Mouse (Mus musculus): ENCODE results near the gene Swap70. TPM values are rescaled to one million over a fixed set of nuclear protein-coding genes. Genes with fewer than 3 reads are reported as not detected.
"Not testable (repeated sequence)": the region's sequence is repeated elsewhere in the genome, so short reads cannot be mapped to it uniquely, and the experiment has no call there.

Gene Swap70
- polyA plus RNA-seq, 1 experiment from 2014 or later: 7.4 TPM

- H3K4me1 ChIP-seq (ENCODE audit: control insufficient read depth, low read depth, low read length): peaks cover 4% of the 10 kb centered on the region
- no peak for ATAC-seq (ENCODE audit: low read depth)
- H3K4me2 ChIP-seq (ENCODE audit: low read depth, low read length): no peak overlapping the region
- H3K27me3 ChIP-seq (ENCODE audit: control insufficient read depth, insufficient read depth, low read depth, low read length): no peaks in the 10 kb centered on the region
- WGBS (ENCODE audit: insufficient replicate concordance): 71% methylated on average over 5 of the region's 5 CpGs
- no peaks in the 10 kb centered on the region for H3K9me3 ChIP-seq (replicated peaks; ENCODE audit: control insufficient read depth, low read length)
- H3K36me3 ChIP-seq (ENCODE audit: control insufficient read depth, insufficient read depth): no peaks in the 10 kb centered on the region; the same call in 1 of the 2 replicates
- no peak overlapping the region for H3K4me3 ChIP-seq (ENCODE audit: low read depth, low read length)
- no peak overlapping the region for H3K27ac ChIP-seq (ENCODE audit: low read length)
- H3K9ac ChIP-seq (ENCODE audit: low read depth, low read length): no peak overlapping the region
Measured at GRCm38 (mm10) chr7:110226484-110226883, 5.0 kb downstream of the Swap70 start.

GRCm38 (mm10) chr7:110229967-110230366 lies 8.5 kb downstream of the Swap70 start:
- Histone ChIP-seq H3K4me2 (ENCODE audit: low read depth, low read length) (no peak overlapping the region), H3K36me3 (ENCODE audit: control insufficient read depth, insufficient read depth) (no peaks in the 10 kb centered on the region; the same call in 1 of the 2 replicates), H3K4me1 (ENCODE audit: control insufficient read depth, low read depth, low read length) (no peaks in the 10 kb centered on the region), H3K9ac (ENCODE audit: low read depth, low read length) (no peak overlapping the region), H3K4me3 (ENCODE audit: low read depth, low read length) (no peak overlapping the region), H3K27me3 (ENCODE audit: control insufficient read depth, insufficient read depth, low read depth, low read length) (no peaks in the 10 kb centered on the region), H3K9me3 (replicated peaks; ENCODE audit: control insufficient read depth, low read length) (no peaks in the 10 kb centered on the region), H3K27ac (ENCODE audit: low read length) (no peak overlapping the region)
- no peak for ATAC-seq (ENCODE audit: low read depth)
- WGBS (ENCODE audit: insufficient replicate concordance): 39% methylated on average over 6 of the region's 6 CpGs

GRCm38 (mm10) chr7:110231127-110231526 lies 9.6 kb downstream of the Swap70 start:
- H3K4me2 ChIP-seq (ENCODE audit: low read depth, low read length); H3K9ac ChIP-seq (ENCODE audit: low read depth, low read length); H3K36me3 ChIP-seq (ENCODE audit: control insufficient read depth, insufficient read depth); H3K27me3 ChIP-seq (ENCODE audit: control insufficient read depth, insufficient read depth, low read depth, low read length); H3K27ac ChIP-seq (ENCODE audit: low read length); H3K4me1 ChIP-seq (ENCODE audit: control insufficient read depth, low read depth, low read length); H3K9me3 ChIP-seq (replicated peaks; ENCODE audit: control insufficient read depth, low read length); H3K4me3 ChIP-seq (ENCODE audit: low read depth, low read length); ATAC-seq (ENCODE audit: low read depth): not testable (repeated sequence)
- WGBS (ENCODE audit: insufficient replicate concordance): 83% methylated on average over 9 of the region's 10 CpGs

- Histone ChIP-seq H3K4me3 (ENCODE audit: low read depth, low read length) (no peak overlapping the region), H3K36me3 (ENCODE audit: control insufficient read depth, insufficient read depth) (no peaks in the 10 kb centered on the region), H3K9me3 (replicated peaks; ENCODE audit: control insufficient read depth, low read length) (no peaks in the 10 kb centered on the region), H3K9ac (ENCODE audit: low read depth, low read length) (no peak overlapping the region), H3K27me3 (ENCODE audit: control insufficient read depth, insufficient read depth, low read depth, low read length) (no peaks in the 10 kb centered on the region), H3K4me1 (ENCODE audit: control insufficient read depth, low read depth, low read length) (no peaks in the 10 kb centered on the region), H3K27ac (ENCODE audit: low read length) (no peak overlapping the region), H3K4me2 (ENCODE audit: low read depth, low read length) (no peak overlapping the region)
- WGBS (ENCODE audit: insufficient replicate concordance): 25% methylated on average over 4 of the region's 4 CpGs
- ATAC-seq (ENCODE audit: low read depth): no peak
Measured at GRCm38 (mm10) chr7:110236085-110236484, 14.6 kb downstream of the Swap70 start.

- ATAC-seq (ENCODE audit: low read depth): no peak
- Histone ChIP-seq H3K36me3 (ENCODE audit: control insufficient read depth, insufficient read depth) (no peaks in the 10 kb centered on the region), H3K9me3 (replicated peaks; ENCODE audit: control insufficient read depth, low read length) (no peaks in the 10 kb centered on the region), H3K27ac (ENCODE audit: low read length) (no peak overlapping the region), H3K4me3 (ENCODE audit: low read depth, low read length) (no peak overlapping the region), H3K4me1 (ENCODE audit: control insufficient read depth, low read depth, low read length) (no peaks in the 10 kb centered on the region), H3K4me2 (ENCODE audit: low read depth, low read length) (no peak overlapping the region), H3K27me3 (ENCODE audit: control insufficient read depth, insufficient read depth, low read depth, low read length) (no peaks in the 10 kb centered on the region), H3K9ac (ENCODE audit: low read depth, low read length) (no peak overlapping the region)
- 22% methylated on average over 3 of the region's 3 CpGs for WGBS (ENCODE audit: insufficient replicate concordance)
Measured at GRCm38 (mm10) chr7:110237451-110237836, 15.9 kb downstream of the Swap70 start.

- Histone ChIP-seq H3K27me3 (ENCODE audit: control insufficient read depth, insufficient read depth, low read depth, low read length) (no peaks in the 10 kb centered on the region), H3K9me3 (replicated peaks; ENCODE audit: control insufficient read depth, low read length) (no peaks in the 10 kb centered on the region), H3K36me3 (ENCODE audit: control insufficient read depth, insufficient read depth) (no peaks in the 10 kb centered on the region), H3K4me1 (ENCODE audit: control insufficient read depth, low read depth, low read length) (no peaks in the 10 kb centered on the region), H3K4me3 (ENCODE audit: low read depth, low read length) (no peak overlapping the region), H3K9ac (ENCODE audit: low read depth, low read length) (no peak overlapping the region), H3K27ac (ENCODE audit: low read length) (no peak overlapping the region), H3K4me2 (ENCODE audit: low read depth, low read length) (no peak overlapping the region)
- 48% methylated on average over 2 of the region's 2 CpGs for WGBS (ENCODE audit: insufficient replicate concordance)
- no peak for ATAC-seq (ENCODE audit: low read depth)
Measured at GRCm38 (mm10) chr7:110237837-110238451, 16.4 kb downstream of the Swap70 start.

- no peak for ATAC-seq (ENCODE audit: low read depth)
- H3K4me3 ChIP-seq (ENCODE audit: low read depth, low read length): no peak overlapping the region
- no peaks in the 10 kb centered on the region for H3K9me3 ChIP-seq (replicated peaks; ENCODE audit: control insufficient read depth, low read length)
- 68% methylated on average over 4 of the region's 4 CpGs for WGBS (ENCODE audit: insufficient replicate concordance)
- H3K4me1 ChIP-seq (ENCODE audit: control insufficient read depth, low read depth, low read length): no peaks in the 10 kb centered on the region
- H3K4me2 ChIP-seq (ENCODE audit: low read depth, low read length): no peak overlapping the region
- H3K36me3 ChIP-seq (ENCODE audit: control insufficient read depth, insufficient read depth): no peaks in the 10 kb centered on the region
- no peaks in the 10 kb centered on the region for H3K27me3 ChIP-seq (ENCODE audit: control insufficient read depth, insufficient read depth, low read depth, low read length)
- no peak overlapping the region for H3K27ac ChIP-seq (ENCODE audit: low read length)
- H3K9ac ChIP-seq (ENCODE audit: low read depth, low read length): no peak overlapping the region
Measured at GRCm38 (mm10) chr7:110239590-110239989, 18.1 kb downstream of the Swap70 start.

- H3K4me3 ChIP-seq (ENCODE audit: low read depth, low read length): no peak overlapping the region
- no peaks in the 10 kb centered on the region for H3K9me3 ChIP-seq (replicated peaks; ENCODE audit: control insufficient read depth, low read length)
- H3K9ac ChIP-seq (ENCODE audit: low read depth, low read length): no peak overlapping the region
- no peak overlapping the region for H3K27ac ChIP-seq (ENCODE audit: low read length)
- H3K4me2 ChIP-seq (ENCODE audit: low read depth, low read length): no peak overlapping the region
- no peaks in the 10 kb centered on the region for H3K4me1 ChIP-seq (ENCODE audit: control insufficient read depth, low read depth, low read length)
- H3K36me3 ChIP-seq (ENCODE audit: control insufficient read depth, insufficient read depth): no peaks in the 10 kb centered on the region
- no peak for ATAC-seq (ENCODE audit: low read depth)
- WGBS (ENCODE audit: insufficient replicate concordance): 40% methylated on average over 9 of the region's 9 CpGs
- no peaks in the 10 kb centered on the region for H3K27me3 ChIP-seq (ENCODE audit: control insufficient read depth, insufficient read depth, low read depth, low read length)
Measured at GRCm38 (mm10) chr7:110241472-110242289, 20.2 kb downstream of the Swap70 start.

- Histone ChIP-seq H3K9ac (ENCODE audit: low read depth, low read length) (no peak overlapping the region), H3K4me2 (ENCODE audit: low read depth, low read length) (no peak overlapping the region), H3K9me3 (replicated peaks; ENCODE audit: control insufficient read depth, low read length) (no peaks in the 10 kb centered on the region), H3K27me3 (ENCODE audit: control insufficient read depth, insufficient read depth, low read depth, low read length) (no peaks in the 10 kb centered on the region), H3K4me3 (ENCODE audit: low read depth, low read length) (no peak overlapping the region), H3K36me3 (ENCODE audit: control insufficient read depth, insufficient read depth) (no peaks in the 10 kb centered on the region), H3K4me1 (ENCODE audit: control insufficient read depth, low read depth, low read length) (no peaks in the 10 kb centered on the region), H3K27ac (ENCODE audit: low read length) (no peak overlapping the region)
- WGBS (ENCODE audit: insufficient replicate concordance): 82% methylated on average over 5 of the region's 5 CpGs
- no peak for ATAC-seq (ENCODE audit: low read depth)
Measured at GRCm38 (mm10) chr7:110242290-110242581, 20.7 kb downstream of the Swap70 start.
